Mouse (Mus musculus) kidney, postnatal 36 days (tissue): ENCODE results near the gene Alpk1.
"Not testable (repeated sequence)": the region's sequence is repeated elsewhere in the genome, so short reads cannot be mapped to it uniquely, and the experiment has no call there.

Experiments used
- DNase-seq, 2 experiments: peaks; one replicate each; pipeline ENCODE4 v3.0.0; 2021 to 2022; ENCODE audit warnings: mixed read lengths in 2 of 2

The Alpk1 gene

DNA sequence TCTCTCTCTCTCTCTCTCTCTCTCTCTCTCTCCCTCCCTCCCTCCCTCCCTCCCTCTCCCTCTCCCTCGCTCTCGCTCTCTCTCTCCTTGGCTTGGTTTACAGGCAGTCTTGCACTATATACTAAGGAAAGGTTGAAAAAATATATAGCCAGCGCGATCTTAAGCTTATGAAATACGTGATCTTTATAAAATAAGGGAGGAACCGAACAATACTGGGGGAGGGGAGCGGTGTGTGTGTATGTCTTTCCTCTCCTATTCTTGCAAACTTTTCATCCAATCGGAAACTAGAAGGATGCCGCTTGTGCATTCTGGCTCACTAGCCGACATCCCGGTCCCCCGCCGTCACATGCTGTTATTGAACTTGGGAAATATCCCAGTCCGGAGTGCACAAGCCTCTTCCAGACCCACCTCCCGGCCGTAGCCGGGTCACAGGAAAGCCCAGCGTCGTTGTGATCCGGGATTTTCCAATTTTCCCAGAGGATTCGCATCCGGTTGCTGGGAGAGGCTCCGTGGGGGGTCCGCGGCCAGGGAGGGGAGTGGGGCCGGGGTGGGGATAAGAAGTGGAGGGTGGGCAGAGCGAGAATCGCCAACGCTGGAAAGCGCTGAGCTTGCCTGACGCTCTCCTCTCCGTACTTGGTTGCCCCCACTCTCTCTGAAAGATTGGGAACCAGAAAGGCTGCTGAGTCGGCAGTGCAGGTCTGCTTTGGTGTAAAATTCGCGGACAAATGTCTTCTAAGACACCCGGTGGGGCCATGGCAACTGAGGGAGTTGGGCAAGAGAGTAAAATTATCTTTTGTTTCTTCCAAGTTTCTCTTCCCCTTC, 10.1 kb upstream of the Alpk1 start:
- DNase-seq, result peak; percentile 45 to 63

DNA sequence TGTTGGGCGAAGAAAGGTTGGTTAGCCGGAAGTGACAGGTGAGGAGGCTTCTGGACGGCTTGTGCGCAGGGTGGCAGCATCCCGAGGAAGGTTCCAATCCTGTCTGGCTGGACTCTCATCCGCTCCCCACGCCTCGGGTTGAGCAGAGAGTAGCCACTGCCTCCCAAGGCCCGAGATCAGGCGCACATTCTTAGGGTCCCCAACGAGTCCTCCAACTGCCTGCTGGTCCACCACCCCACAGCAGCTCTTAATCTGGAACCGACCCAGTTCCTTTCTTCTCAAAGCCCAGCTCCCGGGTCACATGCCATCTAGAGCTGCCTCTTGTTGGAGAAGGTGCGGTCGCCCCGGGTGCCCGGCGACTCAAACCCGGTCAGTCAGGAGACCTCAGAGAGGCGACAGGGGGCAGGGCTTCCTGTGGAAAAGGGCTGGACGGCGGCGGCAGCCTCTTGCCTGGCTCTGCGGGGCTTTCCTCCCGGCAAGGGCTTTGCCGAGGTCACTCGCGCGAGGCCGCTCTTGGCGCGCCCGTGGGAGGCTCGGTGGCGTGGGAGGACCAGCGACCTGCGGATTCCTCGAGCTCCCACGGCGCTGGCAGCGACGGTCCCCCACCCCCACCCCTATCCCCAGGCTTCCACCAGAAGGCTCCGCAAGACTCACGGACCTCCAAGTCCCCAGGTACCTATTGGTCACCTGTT, 9.3 kb upstream of the Alpk1 start, which contains the start of gene Tifa:
TSS of gene Tifa (plus strand) at position 306 of the 692 bp plus-strand sequence.
- peak; percentile 67 to 78 for DNase-seq

DNA sequence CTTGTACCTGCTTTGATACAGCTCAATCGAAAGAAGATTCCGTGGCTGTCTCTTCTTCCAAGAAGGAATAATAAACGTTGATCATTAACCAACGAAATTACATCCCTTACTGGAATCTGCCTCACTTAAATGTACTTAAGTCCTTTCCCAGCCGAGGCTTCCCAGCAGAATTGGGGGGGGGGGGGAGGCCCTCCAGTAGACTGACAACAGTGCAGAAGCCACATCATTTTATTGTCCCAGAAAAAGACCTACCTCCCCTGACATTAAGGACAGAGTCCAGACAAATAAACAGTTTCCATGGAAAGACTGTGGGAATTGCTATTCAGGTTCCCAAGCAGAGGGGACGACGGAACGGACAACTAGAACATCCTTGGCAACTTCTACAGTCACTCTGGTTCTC, 8.6 kb upstream of the Alpk1 start:
- DNase-seq, result no peak

GRCm38 (mm10) chr3:127788038-127788437, 7.7 kb upstream of the Alpk1 start:
- DNase-seq, result no peak

DNA sequence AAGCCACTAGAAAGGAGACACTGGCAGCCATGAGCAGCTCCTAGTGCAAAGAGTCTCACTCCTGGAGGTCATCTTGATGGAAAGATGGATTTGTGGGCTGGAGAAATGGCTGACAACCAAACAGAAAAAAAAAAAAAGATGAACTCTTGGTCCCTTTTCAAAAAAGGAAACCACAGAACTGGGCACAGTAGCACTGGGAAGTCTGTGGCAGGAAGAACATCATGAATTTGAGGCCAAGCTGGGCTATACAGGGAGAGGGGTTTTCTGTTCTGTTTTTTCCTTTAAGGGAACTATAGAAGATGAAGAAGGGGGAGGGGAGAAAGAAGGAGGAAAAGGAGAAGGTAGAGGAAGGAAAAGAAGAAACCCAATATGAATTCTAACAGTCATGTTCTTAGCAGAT, 6.7 kb upstream of the Alpk1 start:
- no peak for DNase-seq

GRCm38 (mm10) chr3:127783680-127784079, 3.4 kb upstream of the Alpk1 start:
- DNase-seq, result not testable (repeated sequence)

GRCm38 (mm10) chr3:127782921-127783320, 2.6 kb upstream of the Alpk1 start:
- DNase-seq, result no peak

DNA sequence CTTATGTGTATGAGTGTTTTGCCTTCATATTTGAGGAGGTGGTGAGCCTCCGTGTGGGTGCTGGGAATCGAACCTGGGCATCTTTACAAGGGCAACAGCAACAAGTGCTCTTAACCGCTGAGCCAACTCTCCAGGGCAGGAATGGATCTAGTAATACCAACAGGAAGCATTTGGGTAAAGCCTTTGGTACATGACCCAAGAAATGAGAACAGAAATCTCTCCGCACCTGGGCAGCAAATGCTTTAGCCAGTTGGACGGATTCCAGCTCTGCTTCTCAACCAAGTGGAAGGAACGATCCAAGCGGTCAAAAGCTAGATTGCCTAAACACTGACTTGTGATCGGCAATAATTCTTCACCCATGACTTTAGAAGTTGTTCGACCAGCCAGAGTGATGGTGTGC, 594 bp upstream of the Alpk1 start:
- peak in 1 of 2 experiments; percentile 46 for DNase-seq

GRCm38 (mm10) chr3:127769146-127769545, 11.2 kb downstream of the Alpk1 start:
- DNase-seq, result no peak

- DNase-seq, result no peak
Observed at GRCm38 (mm10) chr3:127765971-127766370, 14.4 kb downstream of the Alpk1 start.

DNA sequence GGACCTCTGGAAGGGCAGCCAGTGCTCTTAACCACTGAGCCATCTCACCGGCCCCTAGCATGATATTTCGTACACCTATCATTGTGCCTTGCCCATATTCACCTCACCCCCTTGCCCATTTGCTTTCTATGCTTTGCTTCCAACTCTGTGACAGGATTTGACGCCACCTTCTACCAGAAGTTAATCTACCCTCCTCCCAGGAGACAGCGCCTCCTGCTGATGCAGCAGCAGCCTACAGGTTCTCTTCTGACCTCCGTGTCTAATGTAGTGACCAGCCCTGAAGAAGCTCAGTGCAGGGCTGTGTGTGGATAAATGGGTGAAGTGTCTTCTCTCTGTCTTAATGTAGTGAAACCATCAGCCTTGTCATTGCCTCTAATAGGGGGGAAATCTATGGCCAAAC, 15.8 kb downstream of the Alpk1 start:
- DNase-seq, result peak in 1 of 2 experiments; percentile 10

DNA sequence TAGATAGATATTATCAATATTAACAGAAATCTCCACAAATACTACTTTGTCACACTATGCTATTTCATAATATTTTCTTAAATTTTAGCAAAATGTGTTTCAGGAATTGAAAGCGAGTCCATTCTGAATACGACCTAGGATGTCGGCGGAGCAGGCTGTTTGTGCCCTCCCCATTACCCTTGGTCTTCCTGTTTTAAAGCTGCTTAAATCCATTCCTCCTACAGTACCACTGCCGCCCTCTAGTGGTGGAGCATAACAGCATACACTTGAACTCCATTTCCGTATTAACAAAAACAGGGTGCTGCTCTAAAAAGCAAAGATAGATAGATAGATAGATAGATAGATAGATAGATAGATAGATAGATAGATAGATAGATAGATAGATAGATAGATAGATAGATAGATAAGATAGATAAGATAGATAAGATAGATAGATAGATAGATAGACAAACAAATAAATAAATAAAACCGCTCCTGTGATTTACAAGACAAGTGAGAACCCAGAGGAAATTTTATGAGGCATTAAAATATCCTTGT, 17.2 kb downstream of the Alpk1 start:
- DNase-seq, result peak; percentile 68 to 91

GRCm38 (mm10) chr3:127762403-127762802, 17.9 kb downstream of the Alpk1 start:
- no peak for DNase-seq

GRCm38 (mm10) chr3:127759212-127759611, 21.1 kb downstream of the Alpk1 start:
- DNase-seq, result peak; percentile 39 to 71

- DNase-seq, result no peak
Observed at GRCm38 (mm10) chr3:127758806-127759205, 21.5 kb downstream of the Alpk1 start.

DNA sequence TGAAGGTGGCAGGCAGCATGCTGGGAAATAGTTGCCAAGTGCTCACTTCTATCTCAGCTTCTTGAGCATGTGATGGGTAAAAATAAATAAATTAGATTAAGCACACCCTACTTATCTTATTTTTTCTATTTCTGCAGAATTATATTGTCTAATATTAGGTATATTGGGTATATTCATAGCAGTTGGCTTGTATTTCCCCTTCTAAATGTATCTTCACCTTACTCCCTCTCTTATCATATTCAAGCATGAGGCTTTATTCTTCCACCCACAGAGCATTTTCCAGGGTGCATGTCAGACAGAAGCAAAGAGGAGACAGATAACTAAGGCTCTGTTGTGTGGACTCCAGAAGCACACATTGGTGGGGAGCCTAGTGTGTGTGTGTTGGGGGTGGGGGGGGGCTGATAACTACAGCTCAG, 22.4 kb downstream of the Alpk1 start:
- DNase-seq, result no peak

DNA sequence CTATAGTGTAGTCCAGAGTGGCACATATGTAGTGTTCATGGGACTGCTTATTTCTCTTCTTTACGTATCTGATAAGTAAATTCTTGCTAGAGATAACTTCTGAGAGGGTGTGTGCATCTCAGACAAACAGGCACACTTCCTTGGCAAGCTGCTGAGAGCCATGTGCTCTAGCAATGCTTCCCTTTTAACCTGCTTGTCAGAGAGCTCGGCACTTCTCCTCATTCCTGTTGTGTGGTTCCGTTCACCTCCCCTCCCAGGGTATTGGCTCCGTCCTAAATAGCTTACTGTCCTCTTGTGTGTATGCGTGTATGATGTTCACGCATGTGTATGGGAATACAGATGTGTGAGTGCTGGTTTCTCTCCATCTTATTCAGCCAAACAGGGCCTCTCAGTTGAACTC, 23.9 kb downstream of the Alpk1 start:
- no peak for DNase-seq

- DNase-seq, result no peak
Observed at GRCm38 (mm10) chr3:127749981-127750562, 30.3 kb downstream of the Alpk1 start.

DNA sequence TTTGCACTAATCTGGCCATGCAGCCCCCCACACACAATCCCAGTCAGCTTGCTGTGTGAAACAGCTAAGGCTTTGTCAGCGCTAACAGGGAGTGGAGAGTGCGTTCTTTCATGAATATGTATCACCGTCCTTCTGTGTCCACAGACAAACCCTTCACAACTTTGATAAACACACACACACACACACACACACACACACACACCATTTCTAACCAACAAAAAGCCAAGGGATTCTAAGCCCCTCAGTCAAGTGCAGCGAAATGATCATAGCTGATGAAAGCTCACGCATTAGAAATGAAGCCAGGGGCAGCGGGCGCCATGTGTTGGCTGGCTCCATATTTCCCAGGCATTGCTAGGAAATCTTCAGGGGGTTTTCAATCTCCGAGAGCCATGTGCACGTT, 31.1 kb downstream of the Alpk1 start:
- DNase-seq, result no peak

DNA sequence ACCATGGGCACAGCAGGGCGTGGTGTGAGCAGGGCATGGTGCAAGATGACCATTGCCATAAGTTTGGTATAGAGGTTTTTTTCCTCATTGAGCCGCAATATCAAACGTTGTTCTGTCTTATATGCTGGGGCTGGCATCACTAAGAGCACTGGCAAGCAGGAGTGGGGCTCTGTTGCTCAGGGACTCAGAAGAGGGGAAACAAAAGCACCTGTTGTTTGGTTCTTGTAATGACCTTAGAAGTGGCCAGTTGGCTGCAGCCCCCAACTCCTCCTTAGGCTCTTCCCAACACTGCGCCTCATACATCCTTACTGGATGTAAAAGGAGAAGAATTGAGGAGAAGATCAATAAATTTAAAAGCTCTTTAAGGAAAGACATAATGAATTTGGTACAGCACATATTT, 31.7 kb downstream of the Alpk1 start:
- DNase-seq, result no peak

DNA sequence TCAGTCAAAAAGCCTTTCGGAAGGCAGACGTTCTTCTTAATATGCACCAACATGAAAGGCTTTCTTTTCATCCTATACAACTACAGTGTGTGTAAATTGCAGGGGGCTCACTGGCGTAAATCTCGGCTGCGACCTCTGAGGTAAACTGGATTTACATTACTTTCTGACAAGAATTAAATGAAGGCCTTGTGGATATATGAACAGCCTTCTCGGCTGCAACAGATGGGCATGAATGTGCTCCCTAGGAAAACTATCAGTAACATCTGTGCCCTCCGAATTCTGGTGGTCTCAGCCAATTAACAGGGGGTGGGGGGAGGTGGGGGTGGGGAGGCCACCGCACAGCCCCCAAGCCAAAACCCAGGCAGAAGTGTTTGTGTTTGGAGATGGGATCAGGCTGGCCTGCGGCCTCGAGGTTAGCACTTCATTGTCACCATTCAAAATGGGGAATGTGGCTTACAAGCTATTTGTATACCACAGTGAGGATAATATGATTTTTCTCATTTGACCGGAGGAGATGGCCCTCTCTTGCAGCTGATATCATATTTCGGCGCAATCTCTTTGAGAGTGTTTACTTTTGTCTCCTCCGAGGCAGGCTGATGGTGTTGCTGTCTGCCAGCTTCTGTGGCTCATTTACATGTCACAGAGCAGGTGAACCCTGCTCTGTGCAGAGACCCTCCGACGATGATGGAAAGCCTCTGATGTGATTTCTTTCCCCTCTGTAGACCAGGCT, 34.3 kb downstream of the Alpk1 start:
- no peak for DNase-seq

GRCm38 (mm10) chr3:127745504-127745903, 34.8 kb downstream of the Alpk1 start:
- DNase-seq, result no peak
